Mouse (Mus musculus) small intestine, adult 2 months (tissue): ENCODE measurements around the gene Slc34a3.

Experiments
- CTCF ChIP-seq: fragments of 200-500 bp; IDR thresholded peaks from 2 replicates; pipeline ENCODE4 v1.5.1; 2012; ENCODE audit warnings: low read depth, mild to moderate bottlenecking, control low read depth, inconsistent platforms, low read length, moderate library complexity, mixed read lengths; ENCODE audit not compliant: insufficient replicate concordance, insufficient read length; ENCODE audit errors: extremely low read depth
- POLR2A ChIP-seq: fragments of 200-500 bp; IDR thresholded peaks from 2 replicates; pipeline ENCODE4 v1.6.1; 2012; ENCODE audit warnings: low read depth, mild to moderate bottlenecking, control low read depth, inconsistent platforms, low read length, moderate library complexity

DNA sequence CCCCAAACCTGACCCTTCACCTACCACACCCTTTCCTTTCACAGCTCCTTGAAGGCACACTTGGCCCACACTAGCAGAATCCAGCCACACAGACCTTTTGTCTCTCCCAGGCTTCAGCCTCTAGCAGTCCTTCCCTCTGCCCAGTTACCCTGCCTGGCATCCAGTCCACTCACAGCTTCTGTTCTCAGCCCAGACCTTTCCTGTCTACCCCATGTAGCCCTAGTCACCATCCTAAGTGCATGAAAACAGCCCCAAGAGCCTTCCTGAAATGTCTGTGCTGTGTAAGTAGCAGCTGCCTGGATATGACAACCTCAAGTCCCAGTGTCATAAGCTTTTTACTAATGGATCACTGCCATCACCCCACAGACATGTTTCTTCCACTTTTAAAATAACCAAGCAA, 36.2 kb downstream of the Slc34a3 start:
- TF ChIP-seq POLR2A: no peak
- no peak for TF ChIP-seq CTCF
